Mouse (Mus musculus): ENCODE results near the gene Gm44973. TPM values are rescaled to one million over a fixed set of nuclear protein-coding genes. Genes with fewer than 3 reads are reported as not detected.
"Not testable (repeated sequence)": the region's sequence is repeated elsewhere in the genome, so short reads cannot be mapped to it uniquely, and the experiment has no call there.

Gene Gm44973
- polyA plus RNA-seq, 1 experiment from 2014 or later, result 1.5 TPM

DNA sequence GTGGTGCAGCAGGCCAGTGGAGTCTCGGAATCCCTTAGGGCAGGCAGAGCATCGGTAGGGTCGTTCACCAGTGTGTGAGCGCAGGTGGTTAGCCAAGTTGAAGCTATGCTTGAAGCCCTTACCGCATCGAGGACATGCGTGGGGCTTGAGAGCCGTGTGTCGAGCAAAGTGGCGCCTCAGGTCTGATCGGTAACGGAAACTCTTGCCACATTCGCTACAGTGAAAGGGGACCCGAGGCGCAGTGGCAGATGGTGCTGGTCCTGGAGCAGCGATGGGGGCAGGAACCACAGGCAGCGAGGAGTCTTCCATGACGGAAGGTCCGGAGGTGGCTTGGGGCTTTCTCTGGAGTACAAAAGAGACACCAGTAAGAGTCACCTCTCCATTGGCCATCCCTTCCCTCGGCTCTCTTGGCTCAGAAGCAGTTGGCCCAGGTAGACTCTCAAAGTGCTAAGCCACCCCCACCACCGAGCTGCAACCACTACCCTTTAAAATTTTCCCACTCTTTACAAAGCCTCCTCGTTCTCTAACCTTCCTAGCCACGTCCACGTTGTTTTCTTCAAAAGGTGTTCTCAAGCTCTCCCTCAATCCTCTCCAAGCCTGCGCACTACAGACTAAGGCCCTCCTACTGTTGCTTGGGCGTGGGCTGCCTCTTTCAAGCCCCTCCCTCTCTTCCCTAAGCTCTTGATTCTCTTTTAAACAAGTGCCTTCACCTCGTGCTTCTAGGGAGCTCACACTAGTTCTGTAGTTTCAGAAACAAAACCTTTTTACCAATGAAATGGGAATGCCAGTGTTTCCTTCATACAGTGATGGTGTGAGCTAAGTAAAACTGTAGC, 2.4 kb upstream of the Gm44973 start:
- peaks cover 52% of the 10 kb centered on the region for H3K36me3 ChIP-seq (ENCODE audit: control insufficient read depth, insufficient read depth, low read length)
- H3K27ac ChIP-seq (replicated peaks; ENCODE audit: low read depth, low read length), result no peak overlapping the region
- peaks cover 3% of the 10 kb centered on the region; the same call in 1 of the 2 replicates for H3K4me1 ChIP-seq (ENCODE audit: control insufficient read depth, insufficient read depth, low read length)
- no peaks in the 10 kb centered on the region for H3K9me3 ChIP-seq (ENCODE audit: control insufficient read depth, low read length)
- ATAC-seq (ENCODE audit: low read depth) (no peak), DNase-seq (ENCODE audit: low spot score) (no peak)
- no peaks in the 10 kb centered on the region for H3K27me3 ChIP-seq (replicated peaks; ENCODE audit: control insufficient read depth, insufficient read depth, low read length)
- no peak overlapping the region for H3K9ac ChIP-seq (ENCODE audit: low read depth, low read length)
- peak overlapping the region; percentile 63; the same call in 1 of the 2 replicates for H3K4me3 ChIP-seq (ENCODE audit: low read depth, low read length)
- 89% methylated on average over 25 of the region's 27 CpGs for WGBS
- peak overlapping the region; percentile 61 for H3K4me2 ChIP-seq (ENCODE audit: low read depth, low read length)

DNA sequence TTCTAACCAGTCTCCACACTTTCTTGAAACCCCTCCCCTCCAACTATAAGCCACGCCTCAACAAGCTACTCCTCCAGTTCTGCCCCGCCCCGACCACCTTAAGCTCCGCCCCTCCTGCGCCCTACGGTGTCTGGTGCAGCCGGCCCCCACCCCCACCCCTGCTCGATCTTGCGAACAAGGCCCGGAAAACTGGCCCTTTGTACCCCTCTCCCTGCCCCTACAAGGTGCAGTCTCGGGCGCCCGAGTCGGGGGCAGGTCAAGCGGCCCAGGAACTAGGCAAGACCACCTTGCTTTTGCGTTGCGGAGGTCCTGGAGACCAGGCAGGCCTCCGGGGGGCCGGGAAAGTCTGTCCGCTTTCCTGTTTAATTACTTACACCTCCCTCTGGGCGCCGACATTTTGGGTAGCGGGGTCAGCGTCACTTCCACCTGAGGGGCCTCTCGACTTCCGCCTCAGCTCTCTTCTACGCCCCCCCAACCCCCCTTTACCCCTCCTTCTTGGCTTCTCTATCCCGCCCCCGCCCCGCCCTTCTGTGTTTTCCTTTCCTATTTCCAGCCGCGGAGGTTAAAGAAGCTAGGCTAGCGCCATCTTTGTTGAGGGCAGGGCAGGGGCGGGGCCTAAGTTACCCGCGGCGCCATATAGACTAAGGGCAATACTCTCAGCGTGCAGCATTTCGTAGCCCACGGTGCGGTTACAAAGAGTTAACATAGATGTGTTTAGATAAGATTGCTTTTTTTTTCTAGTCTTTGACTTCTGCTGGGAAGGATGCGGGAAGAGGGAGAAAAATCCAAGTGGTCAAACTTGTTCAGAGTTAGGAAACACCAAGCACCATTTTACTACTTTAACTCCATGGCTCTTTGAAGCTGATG, 812 bp upstream of the Gm44973 start, which contains the start of the genes Zfp524 and Fiz1:
Zfp524 (plus strand) TSS at position 165 of the 867 bp plus-strand sequence.
Fiz1 (minus strand) TSS at position 447 of the 867 bp plus-strand sequence.
- H3K4me2 ChIP-seq (ENCODE audit: low read depth, low read length), result peak within 1 kb of the TSS; percentile 78
- peak within 1 kb of the TSS; percentile 88 for H3K9ac ChIP-seq (ENCODE audit: low read depth, low read length)
- peak; percentile 98 for DNase-seq (ENCODE audit: low spot score)
- peaks cover 41% of the 10 kb centered on the region for H3K36me3 ChIP-seq (ENCODE audit: control insufficient read depth, insufficient read depth, low read length)
- peaks cover 3% of the 10 kb centered on the region; the same call in 1 of the 2 replicates for H3K4me1 ChIP-seq (ENCODE audit: control insufficient read depth, insufficient read depth, low read length)
- peak; percentile 88 for ATAC-seq (ENCODE audit: low read depth)
- peak within 1 kb of the TSS; percentile 63 for H3K4me3 ChIP-seq (ENCODE audit: low read depth, low read length)
- H3K9me3 ChIP-seq (ENCODE audit: control insufficient read depth, low read length), result no peaks in the 10 kb centered on the region
- under 1% methylated on average over 41 of the region's 42 CpGs for WGBS
- peak within 1 kb of the TSS; percentile 97 for H3K27ac ChIP-seq (replicated peaks; ENCODE audit: low read depth, low read length)
- H3K27me3 ChIP-seq (replicated peaks; ENCODE audit: control insufficient read depth, insufficient read depth, low read length), result no peaks in the 10 kb centered on the region

DNA sequence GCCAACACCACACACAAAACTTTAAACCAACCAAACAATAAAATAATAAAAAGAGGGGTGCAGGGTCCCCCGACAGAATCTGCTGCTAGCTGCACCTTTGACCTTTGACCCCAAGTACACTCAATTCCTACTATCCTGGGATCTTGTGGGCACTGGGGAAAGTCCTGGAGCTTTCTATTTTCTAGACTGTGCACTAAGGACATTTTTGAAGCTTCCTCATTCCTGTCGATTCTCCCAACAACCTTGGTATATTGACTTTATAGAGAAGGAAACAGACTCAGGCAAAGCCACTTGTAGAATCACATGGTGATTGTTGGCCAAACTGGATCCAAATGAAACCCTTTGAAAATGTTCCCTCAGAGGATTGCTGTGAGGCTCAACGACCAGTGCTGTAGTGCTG, 761 bp downstream of the Gm44973 start:
- H3K4me2 ChIP-seq (ENCODE audit: low read depth, low read length), result peak overlapping the region; percentile 78
- DNase-seq (ENCODE audit: low spot score) (no peak), ATAC-seq (ENCODE audit: low read depth) (no peak)
- peak overlapping the region; percentile 75; the same call in 1 of the 2 replicates for H3K9ac ChIP-seq (ENCODE audit: low read depth, low read length)
- H3K4me3 ChIP-seq (ENCODE audit: low read depth, low read length), result peak overlapping the region; percentile 63
- no peaks in the 10 kb centered on the region for H3K9me3 ChIP-seq (ENCODE audit: control insufficient read depth, low read length)
- H3K27me3 ChIP-seq (replicated peaks; ENCODE audit: control insufficient read depth, insufficient read depth, low read length), result no peaks in the 10 kb centered on the region
- H3K4me1 ChIP-seq (ENCODE audit: control insufficient read depth, insufficient read depth, low read length), result peaks cover 6% of the 10 kb centered on the region
- peaks cover 26% of the 10 kb centered on the region for H3K36me3 ChIP-seq (ENCODE audit: control insufficient read depth, insufficient read depth, low read length)
- WGBS, result 64% methylated on average over 3 of the region's 3 CpGs
- H3K27ac ChIP-seq (replicated peaks; ENCODE audit: low read depth, low read length), result peak overlapping the region; percentile 97

DNA sequence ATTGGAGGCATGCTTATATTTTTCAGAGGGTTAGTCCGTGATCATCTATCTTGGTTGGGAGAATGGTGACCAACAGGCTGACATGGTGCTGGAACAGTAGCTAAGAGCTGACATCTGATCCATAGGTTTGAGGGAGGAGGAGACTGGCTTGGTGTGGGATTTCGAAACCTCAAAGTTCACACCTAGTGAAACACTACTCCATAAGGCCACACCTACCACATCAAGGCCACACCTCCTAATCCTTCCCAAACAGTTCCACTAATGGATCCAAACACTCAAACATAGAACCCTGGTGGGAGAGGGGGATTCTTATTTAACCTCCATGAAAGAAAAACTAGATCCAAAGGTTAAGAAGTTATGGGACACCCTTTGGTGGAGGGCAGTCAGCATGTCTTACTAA, 1.6 kb downstream of the Gm44973 start:
- peaks cover 12% of the 10 kb centered on the region for H3K4me1 ChIP-seq (ENCODE audit: control insufficient read depth, insufficient read depth, low read length)
- H3K4me2 ChIP-seq (ENCODE audit: low read depth, low read length), result no peak overlapping the region
- no peak overlapping the region for H3K4me3 ChIP-seq (ENCODE audit: low read depth, low read length)
- H3K27me3 ChIP-seq (replicated peaks; ENCODE audit: control insufficient read depth, insufficient read depth, low read length), result no peaks in the 10 kb centered on the region
- DNase-seq (ENCODE audit: low spot score) (no peak), ATAC-seq (ENCODE audit: low read depth) (no peak)
- no peak overlapping the region for H3K9ac ChIP-seq (ENCODE audit: low read depth, low read length)
- H3K9me3 ChIP-seq (ENCODE audit: control insufficient read depth, low read length), result no peaks in the 10 kb centered on the region
- 93% methylated on average over 2 of the region's 2 CpGs for WGBS
- peaks cover 19% of the 10 kb centered on the region for H3K36me3 ChIP-seq (ENCODE audit: control insufficient read depth, insufficient read depth, low read length)
- no peak overlapping the region for H3K27ac ChIP-seq (replicated peaks; ENCODE audit: low read depth, low read length)

- WGBS, result 90% methylated on average over 16 of the region's 16 CpGs
- ATAC-seq (ENCODE audit: low read depth), result no peak
- no peak overlapping the region for H3K27ac ChIP-seq (replicated peaks; ENCODE audit: low read depth, low read length)
- H3K4me3 ChIP-seq (ENCODE audit: low read depth, low read length), result no peak overlapping the region
- no peak overlapping the region for H3K4me2 ChIP-seq (ENCODE audit: low read depth, low read length)
- peaks cover 19% of the 10 kb centered on the region for H3K36me3 ChIP-seq (ENCODE audit: control insufficient read depth, insufficient read depth, low read length)
- no peaks in the 10 kb centered on the region for H3K9me3 ChIP-seq (ENCODE audit: control insufficient read depth, low read length)
- H3K9ac ChIP-seq (ENCODE audit: low read depth, low read length), result no peak overlapping the region
- DNase-seq (ENCODE audit: low spot score), result no peak
- no peaks in the 10 kb centered on the region for H3K27me3 ChIP-seq (replicated peaks; ENCODE audit: control insufficient read depth, insufficient read depth, low read length)
- H3K4me1 ChIP-seq (ENCODE audit: control insufficient read depth, insufficient read depth, low read length), result peaks cover 12% of the 10 kb centered on the region
Observed at GRCm38 (mm10) chr7:5017352-5017751, 2.1 kb downstream of the Gm44973 start.

- ATAC-seq (ENCODE audit: low read depth) (no peak), DNase-seq (ENCODE audit: low spot score) (no peak)
- Histone ChIP-seq H3K4me1 (ENCODE audit: control insufficient read depth, insufficient read depth, low read length) (peaks cover 12% of the 10 kb centered on the region), H3K4me2 (ENCODE audit: low read depth, low read length) (no peak overlapping the region), H3K4me3 (ENCODE audit: low read depth, low read length) (no peak overlapping the region), H3K27ac (replicated peaks; ENCODE audit: low read depth, low read length) (no peak overlapping the region), H3K9ac (ENCODE audit: low read depth, low read length) (no peak overlapping the region), H3K9me3 (ENCODE audit: control insufficient read depth, low read length) (no peaks in the 10 kb centered on the region), H3K27me3 (replicated peaks; ENCODE audit: control insufficient read depth, insufficient read depth, low read length) (no peaks in the 10 kb centered on the region), H3K36me3 (ENCODE audit: control insufficient read depth, insufficient read depth, low read length) (peaks cover 20% of the 10 kb centered on the region)
- WGBS, result 99% methylated on average over 21 of the region's 21 CpGs
Observed at GRCm38 (mm10) chr7:5017931-5018330, 2.6 kb downstream of the Gm44973 start.

DNA sequence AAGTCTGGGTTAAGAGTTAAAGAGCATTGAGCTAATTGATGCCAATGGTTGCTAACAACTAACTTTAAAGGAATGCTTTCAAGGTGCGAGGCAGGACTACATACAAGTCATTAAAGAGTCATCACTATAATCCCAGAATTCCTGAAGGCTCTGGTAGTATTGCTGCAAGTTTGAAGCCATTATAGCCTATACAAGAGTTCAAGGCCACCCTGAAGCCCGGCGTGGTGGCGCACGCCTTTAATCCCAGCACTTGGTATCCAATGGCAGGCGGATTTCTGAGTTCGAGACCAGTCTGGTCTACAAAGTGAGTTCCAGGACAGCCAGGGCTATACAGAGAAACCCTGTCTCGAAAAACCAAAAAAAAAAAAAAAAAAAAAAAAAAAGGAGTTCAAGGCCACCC, 4.3 kb downstream of the Gm44973 start:
- not testable (repeated sequence) for ATAC-seq (ENCODE audit: low read depth); H3K27me3 ChIP-seq (replicated peaks; ENCODE audit: control insufficient read depth, insufficient read depth, low read length); DNase-seq (ENCODE audit: low spot score); H3K9me3 ChIP-seq (ENCODE audit: control insufficient read depth, low read length)
- Histone ChIP-seq H3K9ac (ENCODE audit: low read depth, low read length) (peak overlapping the region; percentile 94), H3K27ac (replicated peaks; ENCODE audit: low read depth, low read length) (peak overlapping the region; percentile 93), H3K4me1 (ENCODE audit: control insufficient read depth, insufficient read depth, low read length) (peaks cover 12% of the 10 kb centered on the region), H3K4me2 (ENCODE audit: low read depth, low read length) (peak overlapping the region; percentile 84), H3K4me3 (ENCODE audit: low read depth, low read length) (peak overlapping the region; percentile 92), H3K36me3 (ENCODE audit: control insufficient read depth, insufficient read depth, low read length) (peaks cover 36% of the 10 kb centered on the region)
- WGBS, result 28% methylated on average over 8 of the region's 8 CpGs

DNA sequence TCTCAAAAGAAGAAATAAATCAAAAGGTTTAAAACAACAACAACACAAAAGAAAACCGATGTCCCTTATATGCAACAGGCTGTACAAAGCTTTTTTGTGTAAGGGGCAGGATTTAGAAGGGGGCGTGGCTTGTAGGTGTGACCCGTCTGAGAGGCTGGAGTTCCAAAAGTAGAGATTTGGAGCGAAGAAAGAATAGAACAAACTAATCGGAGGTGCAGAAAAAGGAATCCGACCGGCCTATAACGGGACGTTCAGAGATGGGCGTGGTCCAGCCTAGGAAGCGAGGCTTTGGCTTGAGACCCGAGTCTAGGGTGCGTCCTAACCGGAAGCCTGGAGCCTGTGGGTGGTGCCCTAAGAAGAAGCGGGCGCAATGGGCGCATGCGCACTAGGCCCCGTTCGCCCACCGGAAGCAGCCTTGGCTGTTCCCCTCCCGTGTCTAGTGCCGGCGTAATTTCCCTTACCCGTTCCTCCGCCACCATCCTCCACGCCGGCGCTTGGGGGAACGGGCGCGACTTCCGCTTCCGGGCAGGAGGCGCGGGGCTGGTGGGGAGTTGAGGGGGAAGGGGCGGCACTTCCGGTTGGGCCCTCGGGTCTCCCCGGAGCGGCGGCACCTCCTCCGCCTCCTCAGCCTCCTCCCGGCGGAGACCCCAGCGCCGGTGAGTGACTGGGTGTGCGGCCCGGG, 4.8 kb downstream of the Gm44973 start, which contains the start of the genes Zfp865 and Ccdc106:
Zfp865 (plus strand) TSS at position 377 of the 682 bp plus-strand sequence.
Ccdc106 (plus strand) TSS at position 554 of the 682 bp plus-strand sequence.
- DNase-seq (ENCODE audit: low spot score), result peak; percentile 99
- peak; percentile 93 for ATAC-seq (ENCODE audit: low read depth)
- Histone ChIP-seq H3K4me3 (ENCODE audit: low read depth, low read length) (peak within 1 kb of the TSS; percentile 92), H3K9me3 (ENCODE audit: control insufficient read depth, low read length) (no peaks in the 10 kb centered on the region), H3K4me2 (ENCODE audit: low read depth, low read length) (peak within 1 kb of the TSS; percentile 84), H3K9ac (ENCODE audit: low read depth, low read length) (peak within 1 kb of the TSS; percentile 94), H3K4me1 (ENCODE audit: control insufficient read depth, insufficient read depth, low read length) (peaks cover 12% of the 10 kb centered on the region), H3K27ac (replicated peaks; ENCODE audit: low read depth, low read length) (peak within 1 kb of the TSS; percentile 93), H3K27me3 (replicated peaks; ENCODE audit: control insufficient read depth, insufficient read depth, low read length) (no peaks in the 10 kb centered on the region), H3K36me3 (ENCODE audit: control insufficient read depth, insufficient read depth, low read length) (peaks cover 42% of the 10 kb centered on the region)
- WGBS, result 0% methylated on average over 35 of the region's 49 CpGs
